Mouse (Mus musculus) inflammation-experienced regulatory T-cells, adult 6 months (primary cell): ENCODE data around the gene 1110065P20Rik. TPM values are rescaled to one million over a fixed set of nuclear protein-coding genes. Genes with fewer than 3 reads are reported as not detected.

Source experiments
- ATAC-seq: one replicate; pipeline ENCODE4 v1.8.0; 2017
- polyA plus RNA-seq, 3 experiments: library from polyadenylated mRNA; unstranded; fragments of 100-300 nt; shearing (Covaris generic); gene quantifications; one replicate each; pipeline ENCODE4 v1.2.1; 2017

Gene 1110065P20Rik
- 1 to 10 TPM; 4.3 to 4.7 (median 4.4) TPM for polyA plus RNA-seq

- peak; percentile 67 for ATAC-seq
Observed at GRCm38 (mm10) chr4:124850933-124851658, at the start of gene 1110065P20Rik. 1110065P20Rik (minus strand) TSS chr4:124851196.

- ATAC-seq = no peak
Observed at GRCm38 (mm10) chr4:124899906-124900305, 48.9 kb upstream of the 1110065P20Rik start.

GRCm38 (mm10) chr4:124898428-124898827, 47.4 kb upstream of the 1110065P20Rik start:
- ATAC-seq = no peak

GRCm38 (mm10) chr4:124894508-124895428, 43.8 kb upstream of the 1110065P20Rik start:
- ATAC-seq = no peak

- no peak for ATAC-seq
Observed at GRCm38 (mm10) chr4:124893769-124894168, 42.8 kb upstream of the 1110065P20Rik start.

- no peak for ATAC-seq
Observed at GRCm38 (mm10) chr4:124890831-124891230, 39.8 kb upstream of the 1110065P20Rik start.

GRCm38 (mm10) chr4:124889935-124890334, 38.9 kb upstream of the 1110065P20Rik start:
- ATAC-seq = no peak

GRCm38 (mm10) chr4:124888702-124889101, 37.7 kb upstream of the 1110065P20Rik start:
- no peak for ATAC-seq

GRCm38 (mm10) chr4:124882151-124882729, 31.2 kb upstream of the 1110065P20Rik start:
- ATAC-seq = no peak

GRCm38 (mm10) chr4:124881341-124881908, 30.4 kb upstream of the 1110065P20Rik start:
- ATAC-seq = no peak

GRCm38 (mm10) chr4:124880599-124880998, 29.6 kb upstream of the 1110065P20Rik start, which contains the start of gene Epha10:
Epha10 (plus strand) TSS chr4:124880899.
- ATAC-seq = no peak

GRCm38 (mm10) chr4:124872719-124873118, 21.7 kb upstream of the 1110065P20Rik start:
- ATAC-seq = no peak

- peak; percentile 41 for ATAC-seq
Observed at GRCm38 (mm10) chr4:124861283-124862188, 10.5 kb upstream of the 1110065P20Rik start, which contains the start of gene Maneal. Maneal (minus strand) TSS chr4:124862171.

- no peak for ATAC-seq
Observed at GRCm38 (mm10) chr4:124860446-124860845, 9.4 kb upstream of the 1110065P20Rik start.

- ATAC-seq = no peak
Observed at GRCm38 (mm10) chr4:124858370-124858769, 7.4 kb upstream of the 1110065P20Rik start.

- no peak for ATAC-seq
Observed at GRCm38 (mm10) chr4:124856294-124856693, 5.3 kb upstream of the 1110065P20Rik start.

GRCm38 (mm10) chr4:124850261-124850913, 609 bp downstream of the 1110065P20Rik start, which contains the start of gene Yrdc:
Yrdc (plus strand) TSS chr4:124850679.
- ATAC-seq = peak; percentile 83

- no peak for ATAC-seq
Observed at GRCm38 (mm10) chr4:124849631-124850260, 1.2 kb downstream of the 1110065P20Rik start.

GRCm38 (mm10) chr4:124847573-124847972, 3.4 kb downstream of the 1110065P20Rik start:
- ATAC-seq = peak; percentile 41

GRCm38 (mm10) chr4:124843493-124843892, 7.5 kb downstream of the 1110065P20Rik start:
- ATAC-seq = peak; percentile 66
